Mouse (Mus musculus) myocyte (in vitro differentiated cells): ENCODE results near the gene Nepro. TPM values are rescaled to one million over a fixed set of nuclear protein-coding genes. Genes with fewer than 3 reads are reported as not detected.
A peak's percentile ranks its signal among the peaks of the same experiment; 100 is the strongest.

Source experiments
- H3K27me3 ChIP-seq: one replicate; pipeline ENCODE4 v1.6.1; 2011; ENCODE audit not compliant: control insufficient read depth, insufficient read depth, insufficient read length
- H3K36me3 ChIP-seq: one replicate; pipeline ENCODE4 v1.6.1; 2011; ENCODE audit not compliant: control insufficient read depth, insufficient read depth
- H3K4me2 ChIP-seq: one replicate; pipeline ENCODE4 v1.6.1; 2011; ENCODE audit warnings: low read depth, control low read depth
- H3K4me3 ChIP-seq: one replicate; pipeline ENCODE4 v1.5.1; 2011; ENCODE audit warnings: mild to moderate bottlenecking, control low read depth, moderate library complexity
- H3K79me2 ChIP-seq: one replicate; pipeline ENCODE4 v1.6.1; 2011; ENCODE audit not compliant: control insufficient read depth, insufficient read depth
- H3ac ChIP-seq: one replicate; pipeline ENCODE4 v1.6.1; 2011; ENCODE audit not compliant: control insufficient read depth, insufficient read length
- CEBPB ChIP-seq: IDR thresholded peaks from 2 replicates; pipeline ENCODE4 v1.6.1; 2011; ENCODE audit warnings: mild to moderate bottlenecking, moderate library complexity; ENCODE audit not compliant: poor library complexity, insufficient read depth, severe bottlenecking
- E2F4 ChIP-seq: IDR thresholded peaks from one replicate; pipeline ENCODE4 v1.6.1; 2011; ENCODE audit warnings: mild to moderate bottlenecking, control low read depth, moderate library complexity; ENCODE audit not compliant: insufficient read depth
- MAX ChIP-seq: IDR thresholded peaks from one replicate; pipeline ENCODE4 v1.6.1; 2011; ENCODE audit warnings: low read depth, mild to moderate bottlenecking, control low read depth
- MYOD1 ChIP-seq, 3 experiments: IDR thresholded peaks; one replicate each; pipeline ENCODE4 v1.6.1; 2011; ENCODE audit warnings: control low read depth in 2 of 3, low read depth in 2 of 3, mild to moderate bottlenecking in 2 of 3, moderate library complexity in 1 of 3; ENCODE audit not compliant: insufficient read length in 2 of 3, control insufficient read depth in 1 of 3
- MYOG ChIP-seq, 3 experiments: IDR thresholded peaks; one replicate each; pipeline ENCODE4 v1.6.1; 2011; ENCODE audit warnings: control low read depth in 2 of 3, low read depth in 2 of 3, mild to moderate bottlenecking in 2 of 3; ENCODE audit not compliant: insufficient read length in 2 of 3, control insufficient read depth in 1 of 3, insufficient read depth in 1 of 3
- POLR2A ChIP-seq: IDR thresholded peaks from one replicate; pipeline ENCODE4 v1.6.1; 2011; ENCODE audit warnings: low read depth, mild to moderate bottlenecking, control low read depth, moderate library complexity; ENCODE audit not compliant: insufficient read length
- POLR2AphosphoS2 ChIP-seq: IDR thresholded peaks from one replicate; pipeline ENCODE4 v1.6.1; 2011; ENCODE audit warnings: low read depth, control low read depth; ENCODE audit not compliant: insufficient read length
- REST ChIP-seq: IDR thresholded peaks from one replicate; pipeline ENCODE4 v1.6.1; 2011; ENCODE audit warnings: mild to moderate bottlenecking, control low read depth, moderate library complexity; ENCODE audit not compliant: insufficient read depth, insufficient read length
- SRF ChIP-seq: IDR thresholded peaks from one replicate; pipeline ENCODE4 v1.6.1; 2011; ENCODE audit warnings: low read depth; ENCODE audit not compliant: control insufficient read depth, insufficient read length
- TCF12 ChIP-seq: IDR thresholded peaks from one replicate; pipeline ENCODE4 v1.6.1; 2011; ENCODE audit warnings: mild to moderate bottlenecking, control low read depth; ENCODE audit not compliant: poor library complexity, insufficient read depth, severe bottlenecking
- TCF3 ChIP-seq: IDR thresholded peaks from one replicate; pipeline ENCODE4 v1.6.1; 2011; ENCODE audit warnings: low read depth, control low read depth; ENCODE audit not compliant: insufficient read length
- USF1 ChIP-seq: IDR thresholded peaks from one replicate; pipeline ENCODE4 v1.6.1; 2011; ENCODE audit warnings: low read depth, mild to moderate bottlenecking, control low read depth, moderate library complexity
- polyA plus RNA-seq: library from polyadenylated mRNA; unstranded; fragments of >200 nt; fragmentation: generic; extraction: Trizol; gene quantifications from one replicate; pipeline ENCODE4 v1.2.1, GENCODE M21; 2012; ENCODE audit warnings: missing spikeins

The Nepro gene
- polyA plus RNA-seq, 1 experiment, result 6.8 TPM

GRCm38 (mm10) chr16:44745471-44745865, 21.4 kb downstream of the Nepro start:
- Histone ChIP-seq H3ac (peak overlapping the region; percentile 58), H3K36me3 (peaks cover 14% of the 10 kb centered on the region), H3K4me2 (peak overlapping the region; percentile 91), H3K79me2 (peaks cover 24% of the 10 kb centered on the region), H3K4me3 (peak overlapping the region; percentile 97), H3K27me3 (no peaks in the 10 kb centered on the region)
- TF ChIP-seq USF1 (no peak), POLR2AphosphoS2 (no peak), SRF (no peak), POLR2A (no peak), TCF3 (no peak), MYOD1 (IDR thresholded peaks at IDR 0.05; ENCODE audit: control insufficient read depth in 1 of 3, insufficient read length in 2 of 3, low read depth in 2 of 3) (no peak), MYOG (IDR thresholded peaks at IDR 0.05; ENCODE audit: control insufficient read depth in 1 of 3, insufficient read depth in 1 of 3, insufficient read length in 2 of 3, low read depth in 2 of 3) (no peak), MAX (no peak), E2F4 (no peak), REST (no peak), TCF12 (no peak)

GRCm38 (mm10) chr16:44745866-44746562, 21.9 kb downstream of the Nepro start, which contains the start of gene Gtpbp8:
Gene Gtpbp8, minus strand, starts transcription at chr16:44746363.
- Histone ChIP-seq H3ac (peak within 1 kb of the TSS; percentile 58), H3K4me2 (peak within 1 kb of the TSS; percentile 91), H3K36me3 (peaks cover 14% of the 10 kb centered on the region), H3K79me2 (peaks cover 24% of the 10 kb centered on the region), H3K27me3 (no peaks in the 10 kb centered on the region), H3K4me3 (peak within 1 kb of the TSS; percentile 97)
- TF ChIP-seq POLR2A (peak; percentile 62), E2F4 (no peak)

- Histone ChIP-seq H3K4me3 (no peak overlapping the region), H3ac (no peak overlapping the region), H3K27me3 (no peaks in the 10 kb centered on the region), H3K79me2 (peaks cover 24% of the 10 kb centered on the region), H3K36me3 (peaks cover 4% of the 10 kb centered on the region), H3K4me2 (no peak overlapping the region)
- TF ChIP-seq POLR2A (no peak), POLR2AphosphoS2 (no peak), TCF3 (no peak), MYOD1 (IDR thresholded peaks at IDR 0.05; ENCODE audit: control insufficient read depth in 1 of 3, insufficient read length in 2 of 3, low read depth in 2 of 3) (no peak), E2F4 (no peak), MAX (no peak), USF1 (no peak), SRF (no peak), MYOG (IDR thresholded peaks at IDR 0.05; ENCODE audit: control insufficient read depth in 1 of 3, insufficient read depth in 1 of 3, insufficient read length in 2 of 3, low read depth in 2 of 3) (no peak), REST (no peak), CEBPB (no peak), TCF12 (no peak)
Measured at GRCm38 (mm10) chr16:44748007-44748406, 23.9 kb downstream of the Nepro start.

- TF ChIP-seq MAX, result no peak
- no peak for TF ChIP-seq MYOD1 (IDR thresholded peaks at IDR 0.05; ENCODE audit: control insufficient read depth in 1 of 3, insufficient read length in 2 of 3, low read depth in 2 of 3)
- no peaks in the 10 kb centered on the region for H3K27me3 ChIP-seq
- no peak overlapping the region for H3K4me3 ChIP-seq
- no peak overlapping the region for H3ac ChIP-seq
- H3K36me3 ChIP-seq, result no peaks in the 10 kb centered on the region
- H3K79me2 ChIP-seq, result no peaks in the 10 kb centered on the region
- H3K4me2 ChIP-seq, result no peak overlapping the region
Measured at GRCm38 (mm10) chr16:44757700-44758099, 33.6 kb downstream of the Nepro start.

GRCm38 (mm10) chr16:44761811-44762210, 37.7 kb downstream of the Nepro start:
- H3K4me3 ChIP-seq, result no peak overlapping the region
- no peaks in the 10 kb centered on the region for H3K27me3 ChIP-seq
- no peak for TF ChIP-seq MYOG (IDR thresholded peaks at IDR 0.05; ENCODE audit: control insufficient read depth in 1 of 3, insufficient read depth in 1 of 3, insufficient read length in 2 of 3, low read depth in 2 of 3)
- TF ChIP-seq CEBPB, result no peak
- no peak for TF ChIP-seq MAX
- TF ChIP-seq POLR2A, result no peak
- TF ChIP-seq REST, result no peak
- TF ChIP-seq MYOD1 (IDR thresholded peaks at IDR 0.05; ENCODE audit: control insufficient read depth in 1 of 3, insufficient read length in 2 of 3, low read depth in 2 of 3), result no peak
- TF ChIP-seq TCF3, result no peak
- TF ChIP-seq USF1, result no peak
- no peak for TF ChIP-seq POLR2AphosphoS2
- no peak for TF ChIP-seq SRF
- TF ChIP-seq E2F4, result no peak
- TF ChIP-seq TCF12, result no peak
- no peak overlapping the region for H3ac ChIP-seq
- H3K79me2 ChIP-seq, result no peaks in the 10 kb centered on the region
- no peaks in the 10 kb centered on the region for H3K36me3 ChIP-seq
- H3K4me2 ChIP-seq, result no peak overlapping the region
